Comparison of ENCODE assay signal across 9 mouse cellular contexts in genomic region chr11:80354832-80355231, GRCm38 (mm10). TPM values are rescaled to one million over a fixed set of nuclear protein-coding genes. Genes with fewer than 3 reads are reported as not detected.
DNase-seq lines count a peak whose midpoint lies in the region; TF ChIP-seq lines count a peak whose summit lies in the region.
"Had no signal": no experiment of that assay in that cellular context is flagged by ENCODE, and none has a peak within 500 bp of the region (broad histone marks: within the 10 kb centered on the region; RNA-seq: fewer than 3 reads in every experiment).

No protein-coding gene starts in this region.

- no peak overlapping the region for H3K4me3 ChIP-seq in layer of hippocampus, adult 2 months
- H3K4me3 ChIP-seq in MEL (ENCODE audit: control insufficient read depth in 1 of 2, insufficient read depth in 1 of 2, low read depth in 2 of 2, low read length in 2 of 2), result no peak overlapping the region
- H3K4me3 ChIP-seq in limb, embryonic 10.5 days, result no peak overlapping the region

- H3K36me3 ChIP-seq in MEL (ENCODE audit: control insufficient read depth in 1 of 2, insufficient read depth in 2 of 2, low read length in 2 of 2), result no peaks in the 10 kb centered on the region
- peaks cover 10% of the 10 kb centered on the region for H3K36me3 ChIP-seq in limb, embryonic 10.5 days

- no peaks in the 10 kb centered on the region for H3K9me3 ChIP-seq in MEL (replicated peaks; ENCODE audit: insufficient read depth, low read length)
- H3K9me3 ChIP-seq in limb, embryonic 10.5 days (replicated peaks), result no peaks in the 10 kb centered on the region

- H3K79me2 ChIP-seq in MEL (ENCODE audit: control insufficient read depth, insufficient read depth, low read length, poor library complexity), result no peaks in the 10 kb centered on the region

- no peaks in the 10 kb centered on the region for H3K4me1 ChIP-seq in MEL (ENCODE audit: control insufficient read depth in 1 of 2, insufficient read depth in 2 of 2, low read length in 2 of 2)
- no peaks in the 10 kb centered on the region for H3K4me1 ChIP-seq in limb, embryonic 10.5 days

- DNase-seq in embryo, embryonic 10 days (ENCODE audit: low spot score), result peak; percentile 52
- no peak for DNase-seq in embryo, embryonic 9.5 days (ENCODE audit: extremely low spot score)
- no peak for DNase-seq in layer of hippocampus, adult 2 months (ENCODE audit: low spot score in 2 of 2)
- no peak for DNase-seq in layer of hippocampus, adult 18-20 months (ENCODE audit: low spot score in 2 of 2)
- DNase-seq in MEL (ENCODE audit: low read depth, low spot score), result peak; percentile 60
- DNase-seq in lung, postnatal 14 days, result peak; percentile 12
- DNase-seq in thymus, postnatal 10 days (ENCODE audit: low spot score in 2 of 2), result no peak
- no peak for DNase-seq in limb, embryonic 10.5 days (ENCODE audit: low spot score)

- 32% methylated on average over 4 of the region's 4 CpGs for WGBS in limb, embryonic 10.5 days

- no peak for TF ChIP-seq EP300 in MEL (IDR thresholded peaks at IDR 0.05; ENCODE audit: low read depth in 1 of 2, low read length in 2 of 2)

- no peak for TF ChIP-seq POLR2A in MEL (IDR thresholded peaks at IDR 0.05; ENCODE audit: control insufficient read depth in 1 of 2, insufficient read depth in 1 of 2, low read depth in 1 of 2, low read length in 2 of 2, poor library complexity in 1 of 2)

- H3K27me3 ChIP-seq in MEL (ENCODE audit: control insufficient read depth in 1 of 2, insufficient read depth in 2 of 2, low read length in 2 of 2), result no peaks in the 10 kb centered on the region
- H3K27me3 ChIP-seq in limb, embryonic 10.5 days (ENCODE audit: low read depth, poor library complexity, severe bottlenecking), result no peaks in the 10 kb centered on the region

- no peak overlapping the region for H3K27ac ChIP-seq in layer of hippocampus, adult 2 months
- no peak overlapping the region for H3K27ac ChIP-seq in MEL (ENCODE audit: control insufficient read depth, low read depth, low read length)
- no peak overlapping the region for H3K27ac ChIP-seq in limb, embryonic 10.5 days
- H3K27ac ChIP-seq: hindbrain, embryonic 14.5 days had no signal

- H3K9ac ChIP-seq in MEL (ENCODE audit: control insufficient read depth, low read depth, low read length, poor library complexity, severe bottlenecking), result no peak overlapping the region
- H3K9ac ChIP-seq: hindbrain, embryonic 14.5 days had no signal

- TF ChIP-seq CTCF in layer of hippocampus, adult 2 months (conservative IDR thresholded peaks at IDR 0.05), result peak; percentile 59
- peak in 1 of 3 experiments; percentile 45; a peak in 2 of 6 replicates for TF ChIP-seq CTCF in MEL (IDR thresholded peaks at IDR 0.05 in 2 of 3, conservative IDR thresholded peaks at IDR 0.05 in 1 of 3; ENCODE audit: control insufficient read depth in 1 of 3, insufficient read depth in 1 of 3, low read depth in 2 of 3, low read length in 3 of 3, poor library complexity in 1 of 3, severe bottlenecking in 1 of 3)

- TF ChIP-seq RAD21 in MEL (IDR thresholded peaks at IDR 0.05; ENCODE audit: low read depth, low read length), result no peak; the same call in none of the 2 replicates

TF ChIP-seq in MEL, 35 proteins besides CTCF, POLR2A, EP300 and RAD21:
- TF ChIP-seq ELF1 (IDR thresholded peaks at IDR 0.05; ENCODE audit: low read depth, low read length), result 0 out of 2 replicates have a peak, but pooled peaks have one; percentile 13
- TF ChIP-seq SMC3 (IDR thresholded peaks at IDR 0.05; ENCODE audit: low read depth, low read length), result peak; percentile 26; the same call in 1 of the 2 replicates
- TF ChIP-seq GATA1 (IDR thresholded peaks at IDR 0.05; ENCODE audit: low read depth, low read length), result no peak
- no peak for TF ChIP-seq NRF1 (IDR thresholded peaks at IDR 0.05; ENCODE audit: insufficient read depth, low read depth, low read length, poor library complexity, severe bottlenecking)
- TF ChIP-seq E2F4 (IDR thresholded peaks at IDR 0.05; ENCODE audit: borderline replicate concordance, low read depth, low read length), result no peak
- TF ChIP-seq USF1 (IDR thresholded peaks at IDR 0.05; ENCODE audit: low read depth, low read length), result no peak
- no peak for TF ChIP-seq NELFE (IDR thresholded peaks at IDR 0.05; ENCODE audit: low read depth, low read length)
- TF ChIP-seq CHD2 (IDR thresholded peaks at IDR 0.05; ENCODE audit: low read length), result no peak
- TF ChIP-seq MXI1 (IDR thresholded peaks at IDR 0.05; ENCODE audit: low read depth, low read length), result 0 out of 2 replicates have a peak, but pooled peaks have one; percentile 20

RNA-seq across cellular contexts. Expression of gene 5730455P16Rik, which starts 23.0 kb away (rescaled TPM):
- 10 to 100 TPM; 51.3 to 53.0 TPM for total RNA-seq in layer of hippocampus, adult 2 months (2021)
- 10 to 100 TPM; 50.8 to 54.1 TPM for total RNA-seq in layer of hippocampus, adult 18-20 months (2021)
- 9.4 and 10.1 TPM in 2 replicates for total RNA-seq in MEL (2012; rRNA removed)
- polyA plus RNA-seq in MEL (2012; ENCODE audit: insufficient read depth in 1 of 2, insufficient read length in 2 of 2, low read depth in 1 of 2, low replicate concordance in 2 of 2, missing spikeins in 1 of 2), result 1 to 10 TPM in 1 of 2 experiments, not detected in 1; 9.5 TPM
- 21.3 and 25.0 TPM in 2 replicates for polyA plus RNA-seq in limb, embryonic 10.5 days (2016; fragmentation: Nextera tagmentation; extraction: Ambion mirVana)

RNA-seq across cellular contexts. Expression of gene Zfp207, which starts 28.2 kb away (rescaled TPM):
- total RNA-seq in layer of hippocampus, adult 2 months (2021), result 100 to 1,000 TPM; 151 to 152 TPM
- total RNA-seq in layer of hippocampus, adult 18-20 months (2021), result 100 to 1,000 TPM; 133 to 146 TPM
- 143 and 150 TPM in 2 replicates for total RNA-seq in MEL (2012; rRNA removed)
- 100 to 1,000 TPM; 186 to 347 TPM for polyA plus RNA-seq in MEL (2012; ENCODE audit: insufficient read depth in 1 of 2, insufficient read length in 2 of 2, low read depth in 1 of 2, low replicate concordance in 2 of 2, missing spikeins in 1 of 2)
- polyA plus RNA-seq in limb, embryonic 10.5 days (2016; fragmentation: Nextera tagmentation; extraction: Ambion mirVana), result 295 and 314 TPM in 2 replicates

RNA-seq across cellular contexts. Expression of gene Rhbdl3, which starts 54.1 kb away (rescaled TPM):
- total RNA-seq in layer of hippocampus, adult 2 months (2021), result 10 to 100 TPM; 27.2 to 27.6 TPM
- 10 to 100 TPM; 29.7 to 29.8 TPM for total RNA-seq in layer of hippocampus, adult 18-20 months (2021)
- total RNA-seq in MEL (2012; rRNA removed), result 0.04 and 0.13 TPM in 2 replicates
- polyA plus RNA-seq in MEL (2012; ENCODE audit: insufficient read depth in 1 of 2, insufficient read length in 2 of 2, low read depth in 1 of 2, low replicate concordance in 2 of 2, missing spikeins in 1 of 2), result under 1 TPM in 1 of 2 experiments, not detected in 1; 0.11 TPM
- polyA plus RNA-seq in limb, embryonic 10.5 days (2016; fragmentation: Nextera tagmentation; extraction: Ambion mirVana), result 0.34 and 0.85 TPM in 2 replicates

Comparison
In these comparisons a context has a peak if more than half of its experiments do, and no peak if none do; other contexts are left out.
1. DNase-seq: peak in embryo, embryonic 10 days (single experiment), MEL (single experiment) and lung, postnatal 14 days (single experiment); none in embryo, embryonic 9.5 days (single experiment), layer of hippocampus, adult 2 months (0 of 2), layer of hippocampus, adult 18-20 months (0 of 2), thymus, postnatal 10 days (0 of 2) and limb, embryonic 10.5 days (single experiment).
2. RNA of gene Rhbdl3, which starts 54.1 kb away (total RNA-seq): 29.7 to 29.8 TPM in layer of hippocampus, adult 18-20 months and 27.2 to 27.6 TPM in layer of hippocampus, adult 2 months; 0.04 to 0.13 TPM in MEL; every median in the first group is over 10 times any median in the second.